Mouse (Mus musculus): Measurements from ENCODE around the gene Tpra1. TPM values are rescaled to one million over a fixed set of nuclear protein-coding genes. Genes with fewer than 3 reads are reported as not detected.

Tpra1 gene
- total and polyA plus RNA-seq, 2 experiments from 2014 or later = 41.4 to 45.0 TPM

GRCm38 (mm10) chr6:88924502-88925275, 22.6 kb downstream of the Tpra1 start:
- H3K4me3 ChIP-seq (ENCODE audit: low read depth, low read length) = no peak overlapping the region
- no peak overlapping the region for H3K4me2 ChIP-seq (ENCODE audit: low read depth)
- peaks cover 14% of the 10 kb centered on the region for H3K4me1 ChIP-seq (ENCODE audit: insufficient read depth)
- H3K9ac ChIP-seq = no peak overlapping the region
- WGBS = 9% methylated on average over 5 of the region's 5 CpGs
- DNase-seq = peak; percentile 55
- H3K27me3 ChIP-seq (ENCODE audit: insufficient read depth, low read length) = no peaks in the 10 kb centered on the region
- ATAC-seq = peak; percentile 57; the same call in 1 of the 2 replicates
- TF ChIP-seq CTCF (IDR thresholded peaks at IDR 0.05; ENCODE audit: low read depth) = no peak
- H3K36me3 ChIP-seq (ENCODE audit: insufficient read depth) = no peaks in the 10 kb centered on the region
- no peaks in the 10 kb centered on the region for H3K9me3 ChIP-seq (ENCODE audit: low read length)
- H3K27ac ChIP-seq (ENCODE audit: low read depth, low read length) = peak overlapping the region; percentile 62; the same call in 1 of the 2 replicates

DNA sequence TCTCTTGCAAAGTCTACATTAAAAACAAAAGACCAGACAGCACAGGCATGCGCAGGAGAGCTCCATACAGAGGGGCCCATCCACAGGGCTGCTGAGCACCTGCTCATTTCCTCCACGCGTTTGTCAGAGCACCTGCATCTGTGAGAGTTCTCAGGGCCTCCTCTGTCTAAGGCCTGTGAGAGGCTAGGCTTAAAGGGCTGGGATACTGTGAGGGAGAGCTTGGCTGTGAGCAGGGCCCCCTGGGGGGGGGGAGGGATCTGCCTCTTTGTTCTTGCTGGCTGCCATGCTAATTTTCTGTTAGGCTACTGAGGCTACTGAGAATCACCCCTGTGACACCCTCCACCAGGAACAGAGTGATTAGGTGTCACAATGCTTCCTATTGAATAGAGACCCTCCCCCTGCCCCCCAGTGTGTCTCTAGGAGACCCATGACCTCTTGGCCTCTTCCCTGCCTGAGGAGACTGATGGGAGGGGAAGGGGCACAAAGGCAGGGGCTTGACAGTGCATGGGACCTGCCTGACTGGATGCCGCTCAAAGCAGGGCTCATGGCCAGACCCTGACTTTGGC, 23.7 kb downstream of the Tpra1 start:
- DNase-seq = no peak

DNA sequence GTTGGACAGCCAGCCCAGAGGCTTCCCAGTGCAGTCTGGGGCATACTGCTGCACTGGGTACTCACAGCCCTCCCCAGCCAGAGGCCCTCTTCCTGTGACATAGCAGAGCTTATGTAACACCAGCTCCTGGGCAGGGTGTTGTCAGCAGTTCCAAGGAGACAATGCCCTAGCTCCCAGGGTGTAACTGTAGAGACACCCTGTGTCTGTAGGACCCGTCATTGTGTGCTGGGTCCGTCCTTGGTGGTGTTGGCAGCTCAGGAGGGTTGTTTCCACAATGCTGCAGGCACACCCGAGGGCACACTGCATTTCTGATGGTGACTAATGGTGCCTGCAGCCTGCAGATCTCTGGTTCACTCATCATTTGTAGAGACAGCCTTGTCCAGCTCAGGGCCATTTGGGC, 24.8 kb downstream of the Tpra1 start:
- H3K27ac ChIP-seq (ENCODE audit: low read depth, low read length) = no peak overlapping the region
- no peak for TF ChIP-seq CTCF (IDR thresholded peaks at IDR 0.05; ENCODE audit: low read depth)

More for the DNA sequence above, 23.7 kb downstream of the Tpra1 start:
- Histone ChIP-seq H3K27me3 (ENCODE audit: insufficient read depth, low read length) (no peaks in the 10 kb centered on the region), H3K4me3 (ENCODE audit: low read depth, low read length) (no peak overlapping the region), H3K4me2 (ENCODE audit: low read depth) (no peak overlapping the region), H3K27ac (ENCODE audit: low read depth, low read length) (peak overlapping the region; percentile 62), H3K9me3 (ENCODE audit: low read length) (no peaks in the 10 kb centered on the region), H3K36me3 (ENCODE audit: insufficient read depth) (no peaks in the 10 kb centered on the region), H3K4me1 (ENCODE audit: insufficient read depth) (peaks cover 14% of the 10 kb centered on the region), H3K9ac (no peak overlapping the region)
- TF ChIP-seq CTCF (IDR thresholded peaks at IDR 0.05; ENCODE audit: low read depth) = no peak
- 14% methylated on average over 4 of the region's 4 CpGs for WGBS
- peak; percentile 46 for ATAC-seq

GRCm38 (mm10) chr6:88927595-88927994, 25.5 kb downstream of the Tpra1 start:
- H3K4me3 ChIP-seq (ENCODE audit: low read depth, low read length) = no peak overlapping the region
- ATAC-seq (peak; percentile 58), DNase-seq (peak; percentile 89)
- no peak overlapping the region for H3K9ac ChIP-seq
- peak; percentile 99 for TF ChIP-seq CTCF (IDR thresholded peaks at IDR 0.05; ENCODE audit: low read depth)
- no peak overlapping the region for H3K27ac ChIP-seq (ENCODE audit: low read depth, low read length)
- peaks cover 14% of the 10 kb centered on the region for H3K4me1 ChIP-seq (ENCODE audit: insufficient read depth)
- no peak overlapping the region for H3K4me2 ChIP-seq (ENCODE audit: low read depth)
- H3K36me3 ChIP-seq (ENCODE audit: insufficient read depth) = no peaks in the 10 kb centered on the region
- no peaks in the 10 kb centered on the region for H3K9me3 ChIP-seq (ENCODE audit: low read length)
- no peaks in the 10 kb centered on the region for H3K27me3 ChIP-seq (ENCODE audit: insufficient read depth, low read length)
- WGBS = 15% methylated on average over 2 of the region's 2 CpGs

More for the DNA sequence above, 24.8 kb downstream of the Tpra1 start:
- H3K4me1 ChIP-seq (ENCODE audit: insufficient read depth) = peaks cover 14% of the 10 kb centered on the region
- 63% methylated on average over 3 of the region's 3 CpGs for WGBS
- DNase-seq = no peak
- H3K27me3 ChIP-seq (ENCODE audit: insufficient read depth, low read length) = no peaks in the 10 kb centered on the region
- no peak overlapping the region for H3K4me2 ChIP-seq (ENCODE audit: low read depth)
- ATAC-seq = no peak
- no peak overlapping the region for H3K4me3 ChIP-seq (ENCODE audit: low read depth, low read length)
- H3K9ac ChIP-seq = no peak overlapping the region
- no peaks in the 10 kb centered on the region for H3K9me3 ChIP-seq (ENCODE audit: low read length)
- no peaks in the 10 kb centered on the region for H3K36me3 ChIP-seq (ENCODE audit: insufficient read depth)

GRCm38 (mm10) chr6:88928026-88928425, 26.0 kb downstream of the Tpra1 start:
- WGBS = 74% methylated on average over 1 of the region's 1 CpGs
- H3K9me3 ChIP-seq (ENCODE audit: low read length) = no peaks in the 10 kb centered on the region
- H3K9ac ChIP-seq = no peak overlapping the region
- no peak for DNase-seq
- H3K4me2 ChIP-seq (ENCODE audit: low read depth) = no peak overlapping the region
- peaks cover 14% of the 10 kb centered on the region for H3K4me1 ChIP-seq (ENCODE audit: insufficient read depth)
- ATAC-seq = no peak
- H3K36me3 ChIP-seq (ENCODE audit: insufficient read depth) = no peaks in the 10 kb centered on the region
- TF ChIP-seq CTCF (IDR thresholded peaks at IDR 0.05; ENCODE audit: low read depth) = no peak
- no peak overlapping the region for H3K4me3 ChIP-seq (ENCODE audit: low read depth, low read length)
- no peak overlapping the region for H3K27ac ChIP-seq (ENCODE audit: low read depth, low read length)
- no peaks in the 10 kb centered on the region for H3K27me3 ChIP-seq (ENCODE audit: insufficient read depth, low read length)

DNA sequence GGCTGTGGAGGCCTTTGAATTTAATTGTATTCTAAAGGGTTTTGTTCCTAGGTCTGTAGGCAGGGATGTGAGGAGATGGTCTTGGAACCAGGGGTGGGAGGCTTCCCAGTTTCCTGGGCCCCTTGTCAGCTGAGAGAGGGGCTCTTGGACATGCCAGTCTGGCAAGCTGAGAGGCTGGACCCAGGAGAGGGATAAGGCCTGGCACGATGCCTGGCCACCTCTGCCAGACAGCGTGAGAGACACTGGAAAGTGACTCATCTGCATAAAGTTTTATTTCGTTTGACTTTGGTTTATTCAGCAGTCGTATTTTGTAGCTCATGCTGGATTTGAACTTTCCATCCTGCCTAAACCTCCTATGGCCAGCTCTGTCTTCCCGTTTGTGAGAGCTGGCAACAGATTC, 26.5 kb downstream of the Tpra1 start:
- no peak for ATAC-seq
- H3K9ac ChIP-seq = no peak overlapping the region
- no peaks in the 10 kb centered on the region for H3K36me3 ChIP-seq (ENCODE audit: insufficient read depth)
- no peaks in the 10 kb centered on the region for H3K9me3 ChIP-seq (ENCODE audit: low read length)
- no peak overlapping the region for H3K27ac ChIP-seq (ENCODE audit: low read depth, low read length)
- TF ChIP-seq CTCF (IDR thresholded peaks at IDR 0.05; ENCODE audit: low read depth) = no peak
- H3K27me3 ChIP-seq (ENCODE audit: insufficient read depth, low read length) = no peaks in the 10 kb centered on the region
- H3K4me2 ChIP-seq (ENCODE audit: low read depth) = no peak overlapping the region
- DNase-seq = no peak
- H3K4me1 ChIP-seq (ENCODE audit: insufficient read depth) = peaks cover 14% of the 10 kb centered on the region
- 52% methylated on average over 5 of the region's 5 CpGs for WGBS
- H3K4me3 ChIP-seq (ENCODE audit: low read depth, low read length) = no peak overlapping the region

DNA sequence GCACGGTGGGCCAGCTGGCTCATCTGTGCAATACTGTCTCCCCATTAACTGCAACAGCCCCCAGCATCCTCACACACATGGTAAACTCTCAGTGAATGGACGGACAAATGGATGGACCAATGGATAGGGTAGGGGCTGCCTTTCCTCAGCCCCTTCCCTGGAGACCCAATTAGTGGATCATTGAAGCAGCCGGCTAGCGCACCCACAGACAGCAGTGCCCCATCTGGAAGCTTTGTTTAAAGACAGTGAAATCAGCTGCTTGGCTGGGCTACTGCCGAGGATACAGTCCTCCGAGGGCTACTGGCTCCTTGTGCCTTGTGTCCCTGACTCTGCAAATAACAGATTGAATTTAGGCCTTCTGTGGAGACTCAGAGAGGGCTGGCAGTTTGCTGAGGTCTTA, 27.4 kb downstream of the Tpra1 start:
- H3K4me1 ChIP-seq (ENCODE audit: insufficient read depth) = peaks cover 14% of the 10 kb centered on the region
- no peak for TF ChIP-seq CTCF (IDR thresholded peaks at IDR 0.05; ENCODE audit: low read depth)
- no peaks in the 10 kb centered on the region for H3K36me3 ChIP-seq (ENCODE audit: insufficient read depth)
- no peak overlapping the region for H3K27ac ChIP-seq (ENCODE audit: low read depth, low read length)
- DNase-seq (no peak), ATAC-seq (no peak)
- WGBS = 38% methylated on average over 6 of the region's 6 CpGs
- H3K9me3 ChIP-seq (ENCODE audit: low read length) = no peaks in the 10 kb centered on the region
- no peak overlapping the region for H3K4me3 ChIP-seq (ENCODE audit: low read depth, low read length)
- 0 out of 2 replicates have a peak, but pooled peaks cover 4% of the 10 kb centered on the region for H3K27me3 ChIP-seq (ENCODE audit: insufficient read depth, low read length)
- no peak overlapping the region for H3K9ac ChIP-seq
- no peak overlapping the region for H3K4me2 ChIP-seq (ENCODE audit: low read depth)

Measured in forebrain, postnatal 0 days (tissue).